Mouse (Mus musculus): ENCODE data around the gene Defb29. TPM values are rescaled to one million over a fixed set of nuclear protein-coding genes. Genes with fewer than 3 reads are reported as not detected.

Defb29 gene
- not detected in 2 replicates for polyA plus RNA-seq (2016; fragmentation: Nextera tagmentation; extraction: Ambion mirVana)

DNA sequence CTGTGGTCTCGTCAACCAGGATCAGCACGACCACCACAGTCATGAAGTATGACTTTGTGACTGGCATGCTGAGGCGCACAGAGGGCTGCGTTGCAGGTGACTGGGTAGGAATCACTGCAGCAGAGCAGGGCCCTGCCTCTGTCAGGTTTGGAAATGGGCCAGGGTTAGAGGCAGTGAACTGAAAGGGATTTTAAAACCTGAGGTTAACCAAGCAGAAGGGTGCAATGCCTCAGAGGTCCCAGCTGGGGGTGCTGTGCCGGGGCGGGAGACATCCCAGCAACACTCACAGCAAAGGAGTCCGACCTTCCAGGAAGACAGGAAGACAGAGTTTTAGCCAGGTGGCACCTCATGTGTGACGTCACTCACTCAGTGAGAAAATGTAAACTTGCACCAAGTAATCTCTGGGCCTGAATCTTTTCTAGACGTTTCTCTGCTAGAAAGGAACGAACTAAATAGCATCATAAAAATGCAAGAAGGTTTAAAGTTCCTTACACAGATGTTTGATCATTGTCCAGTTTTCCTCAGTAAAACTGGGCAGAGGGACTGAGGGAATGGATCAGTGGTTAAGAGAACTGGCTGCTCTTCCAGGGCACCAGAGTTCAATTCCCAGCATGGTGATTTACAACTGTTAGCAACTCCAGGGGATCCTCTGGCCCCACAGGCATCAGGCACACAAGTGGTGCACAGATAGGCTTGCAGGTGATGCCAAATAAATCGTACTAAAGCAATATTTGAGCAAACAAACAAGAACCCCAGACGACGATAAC is at the start of gene Defb29:
TSS of gene Defb29 (minus strand) at position 155 of the 767 bp plus-strand sequence.
- H3K9me3 ChIP-seq, result 0 out of 2 replicates have a peak, but pooled peaks cover 2% of the 10 kb centered on the region
- no peak for DNase-seq (ENCODE audit: low spot score)
- no peaks in the 10 kb centered on the region for H3K36me3 ChIP-seq (replicated peaks)
- H3K27me3 ChIP-seq (replicated peaks; ENCODE audit: low read depth, poor library complexity, severe bottlenecking), result no peaks in the 10 kb centered on the region
- WGBS, result 56% methylated on average over 13 of the region's 13 CpGs
- H3K4me3 ChIP-seq, result no peak within 1 kb of the TSS
- no peaks in the 10 kb centered on the region for H3K4me1 ChIP-seq
- H3K27ac ChIP-seq (replicated peaks), result no peak within 1 kb of the TSS

- H3K27me3 ChIP-seq (replicated peaks; ENCODE audit: low read depth, poor library complexity, severe bottlenecking), result no peaks in the 10 kb centered on the region
- no peaks in the 10 kb centered on the region for H3K9me3 ChIP-seq
- H3K36me3 ChIP-seq (replicated peaks), result no peaks in the 10 kb centered on the region
- WGBS, result 34% methylated on average over 6 of the region's 6 CpGs
- no peak for DNase-seq (ENCODE audit: low spot score)
- peaks cover 19% of the 10 kb centered on the region for H3K4me1 ChIP-seq
- no peak overlapping the region for H3K27ac ChIP-seq (replicated peaks)
- no peak overlapping the region for H3K4me3 ChIP-seq
Observed at GRCm38 (mm10) chr2:152589021-152589420, 49.1 kb upstream of the Defb29 start.

DNA sequence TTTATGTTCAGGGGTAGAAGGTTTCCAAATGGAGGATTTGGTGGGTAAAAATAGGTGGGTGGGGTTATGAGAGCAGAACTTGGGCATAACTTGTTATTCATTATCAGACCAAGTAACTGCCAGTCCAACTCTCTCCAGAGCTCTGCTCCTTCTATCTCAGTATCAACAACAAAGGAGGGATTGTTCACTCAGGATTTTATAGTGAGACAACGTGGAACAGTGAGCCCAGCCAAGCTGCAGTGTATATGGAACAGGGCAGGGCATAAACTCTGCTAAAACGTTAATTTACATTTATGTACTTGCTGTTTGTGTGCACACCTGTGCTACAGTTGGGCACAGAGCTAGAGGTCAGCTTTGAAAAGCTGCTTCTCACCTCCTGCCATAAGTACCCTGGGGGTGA is 48.6 kb upstream of the Defb29 start:
- Histone ChIP-seq H3K4me1 (peaks cover 19% of the 10 kb centered on the region), H3K4me3 (no peak overlapping the region), H3K9me3 (no peaks in the 10 kb centered on the region), H3K27ac (replicated peaks) (no peak overlapping the region), H3K36me3 (replicated peaks) (no peaks in the 10 kb centered on the region), H3K27me3 (replicated peaks; ENCODE audit: low read depth, poor library complexity, severe bottlenecking) (no peaks in the 10 kb centered on the region)
- WGBS, result 33% methylated on average over 2 of the region's 2 CpGs
- no peak for DNase-seq (ENCODE audit: low spot score)

- Histone ChIP-seq H3K9me3 (no peaks in the 10 kb centered on the region), H3K36me3 (replicated peaks) (no peaks in the 10 kb centered on the region), H3K27me3 (replicated peaks; ENCODE audit: low read depth, poor library complexity, severe bottlenecking) (no peaks in the 10 kb centered on the region), H3K4me1 (peaks cover 19% of the 10 kb centered on the region), H3K4me3 (no peak overlapping the region), H3K27ac (replicated peaks) (no peak overlapping the region)
- peak; percentile 25 for DNase-seq (ENCODE audit: low spot score)
- WGBS, result 80% methylated on average over 4 of the region's 4 CpGs
Observed at GRCm38 (mm10) chr2:152586926-152587560, 47.1 kb upstream of the Defb29 start.

DNA sequence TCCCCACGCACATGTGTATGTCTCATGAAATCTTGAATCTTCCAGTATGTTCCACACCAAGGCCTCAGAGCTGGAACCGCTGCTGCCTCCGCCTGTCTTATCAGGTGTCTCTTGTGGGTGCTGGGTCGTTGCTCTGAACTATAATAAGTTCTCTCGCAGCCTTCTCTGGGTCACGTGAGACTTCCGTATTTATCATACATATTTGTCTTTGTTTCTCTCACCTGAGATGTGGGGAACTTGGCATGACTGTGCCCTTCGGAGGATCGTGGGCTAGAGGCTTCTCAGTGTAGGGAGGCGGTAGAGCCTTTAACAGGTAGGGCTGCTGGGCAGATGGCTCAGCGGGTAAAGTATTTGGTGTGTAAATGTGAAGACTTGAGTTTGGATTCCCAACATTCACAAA is 40.7 kb upstream of the Defb29 start:
- no peak for DNase-seq (ENCODE audit: low spot score)
- Histone ChIP-seq H3K9me3 (no peaks in the 10 kb centered on the region), H3K36me3 (replicated peaks) (no peaks in the 10 kb centered on the region), H3K27ac (replicated peaks) (no peak overlapping the region), H3K4me1 (peaks cover 13% of the 10 kb centered on the region), H3K4me3 (no peak overlapping the region), H3K27me3 (replicated peaks; ENCODE audit: low read depth, poor library complexity, severe bottlenecking) (no peaks in the 10 kb centered on the region)
- 89% methylated on average over 11 of the region's 11 CpGs for WGBS

- H3K36me3 ChIP-seq (replicated peaks), result no peaks in the 10 kb centered on the region
- no peak for DNase-seq (ENCODE audit: low spot score)
- WGBS, result 68% methylated on average over 7 of the region's 7 CpGs
- peaks cover 13% of the 10 kb centered on the region for H3K4me1 ChIP-seq
- no peak within 1 kb of the TSS for H3K4me3 ChIP-seq
- no peaks in the 10 kb centered on the region for H3K9me3 ChIP-seq
- H3K27ac ChIP-seq (replicated peaks), result no peak within 1 kb of the TSS
- H3K27me3 ChIP-seq (replicated peaks; ENCODE audit: low read depth, poor library complexity, severe bottlenecking), result no peaks in the 10 kb centered on the region
Observed at GRCm38 (mm10) chr2:152580107-152580506, 40.2 kb upstream of the Defb29 start, which contains the start of gene Defb19. Defb19 (minus strand) TSS chr2:152580312.

GRCm38 (mm10) chr2:152573484-152573883 is 33.6 kb upstream of the Defb29 start:
- H3K27ac ChIP-seq (replicated peaks), result no peak overlapping the region
- no peak overlapping the region for H3K4me3 ChIP-seq
- no peak for DNase-seq (ENCODE audit: low spot score)
- 88% methylated on average over 8 of the region's 8 CpGs for WGBS
- peaks cover 3% of the 10 kb centered on the region; the same call in 1 of the 2 replicates for H3K4me1 ChIP-seq
- H3K36me3 ChIP-seq (replicated peaks), result no peaks in the 10 kb centered on the region
- H3K9me3 ChIP-seq, result no peaks in the 10 kb centered on the region
- H3K27me3 ChIP-seq (replicated peaks; ENCODE audit: low read depth, poor library complexity, severe bottlenecking), result no peaks in the 10 kb centered on the region

GRCm38 (mm10) chr2:152572114-152572794 is 32.4 kb upstream of the Defb29 start, which contains the start of gene Defb21:
Defb21 (plus strand) TSS chr2:152572744.
- Histone ChIP-seq H3K4me1 (peaks cover 3% of the 10 kb centered on the region; the same call in 1 of the 2 replicates), H3K27ac (replicated peaks) (no peak within 1 kb of the TSS), H3K4me3 (no peak within 1 kb of the TSS), H3K36me3 (replicated peaks) (no peaks in the 10 kb centered on the region), H3K9me3 (no peaks in the 10 kb centered on the region), H3K27me3 (replicated peaks; ENCODE audit: low read depth, poor library complexity, severe bottlenecking) (no peaks in the 10 kb centered on the region)
- peak; percentile 34 for DNase-seq (ENCODE audit: low spot score)
- 67% methylated on average over 11 of the region's 11 CpGs for WGBS

- H3K27ac ChIP-seq (replicated peaks), result no peak overlapping the region
- H3K27me3 ChIP-seq (replicated peaks; ENCODE audit: low read depth, poor library complexity, severe bottlenecking), result no peaks in the 10 kb centered on the region
- 84% methylated on average over 6 of the region's 6 CpGs for WGBS
- DNase-seq (ENCODE audit: low spot score), result no peak
- no peaks in the 10 kb centered on the region for H3K36me3 ChIP-seq (replicated peaks)
- peaks cover 3% of the 10 kb centered on the region; the same call in 1 of the 2 replicates for H3K4me1 ChIP-seq
- no peaks in the 10 kb centered on the region for H3K9me3 ChIP-seq
- no peak overlapping the region for H3K4me3 ChIP-seq
Observed at GRCm38 (mm10) chr2:152570313-152570712, 30.4 kb upstream of the Defb29 start.

GRCm38 (mm10) chr2:152569881-152570280 is 30.0 kb upstream of the Defb29 start:
- DNase-seq (ENCODE audit: low spot score), result no peak
- Histone ChIP-seq H3K4me1 (peaks cover 3% of the 10 kb centered on the region; the same call in 1 of the 2 replicates), H3K27me3 (replicated peaks; ENCODE audit: low read depth, poor library complexity, severe bottlenecking) (no peaks in the 10 kb centered on the region), H3K9me3 (no peaks in the 10 kb centered on the region), H3K4me3 (no peak overlapping the region), H3K36me3 (replicated peaks) (no peaks in the 10 kb centered on the region), H3K27ac (replicated peaks) (no peak overlapping the region)
- 84% methylated on average over 4 of the region's 4 CpGs for WGBS

- DNase-seq (ENCODE audit: low spot score), result no peak
- 89% methylated on average over 5 of the region's 5 CpGs for WGBS
- Histone ChIP-seq H3K27me3 (replicated peaks; ENCODE audit: low read depth, poor library complexity, severe bottlenecking) (no peaks in the 10 kb centered on the region), H3K4me3 (no peak within 1 kb of the TSS), H3K4me1 (no peaks in the 10 kb centered on the region), H3K27ac (replicated peaks) (no peak within 1 kb of the TSS), H3K9me3 (no peaks in the 10 kb centered on the region), H3K36me3 (replicated peaks) (no peaks in the 10 kb centered on the region)
Observed at GRCm38 (mm10) chr2:152569038-152569437, 29.1 kb upstream of the Defb29 start, which contains the start of gene Gm17416. Gm17416 (plus strand) TSS chr2:152569338.

DNA sequence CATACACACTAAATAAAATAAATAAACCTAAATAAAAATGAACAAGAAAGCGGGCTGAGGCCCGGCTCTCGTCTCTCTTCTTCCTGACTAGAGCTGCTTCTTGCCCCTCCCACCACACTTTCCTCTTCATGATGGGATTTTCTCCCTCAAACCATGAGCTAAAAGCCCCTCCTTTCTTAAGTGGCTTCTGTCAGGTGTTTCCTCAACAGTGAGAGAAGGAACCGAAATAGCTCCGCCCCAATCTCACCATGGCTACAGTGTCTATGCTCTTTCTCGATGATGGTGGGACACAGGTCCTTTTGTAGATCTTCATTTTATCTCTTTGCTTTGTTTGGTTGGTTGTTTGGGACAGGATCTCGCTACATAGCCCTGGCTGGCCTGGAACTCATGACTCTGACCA is 16.8 kb upstream of the Defb29 start:
- WGBS, result 91% methylated on average over 7 of the region's 7 CpGs
- Histone ChIP-seq H3K36me3 (replicated peaks) (no peaks in the 10 kb centered on the region), H3K27me3 (replicated peaks; ENCODE audit: low read depth, poor library complexity, severe bottlenecking) (no peaks in the 10 kb centered on the region), H3K4me3 (no peak overlapping the region), H3K4me1 (peaks cover 6% of the 10 kb centered on the region; the same call in 1 of the 2 replicates), H3K9me3 (no peaks in the 10 kb centered on the region), H3K27ac (replicated peaks) (no peak overlapping the region)
- DNase-seq (ENCODE audit: low spot score), result no peak
